ENCODE assay signal across 8 mouse cellular contexts in genomic region chr4:41274377-41274979, GRCm38 (mm10). TPM values are rescaled to one million over a fixed set of nuclear protein-coding genes. Genes with fewer than 3 reads are reported as not detected.
DNase-seq lines count a peak whose midpoint lies in the region; ATAC-seq and TF ChIP-seq lines count a peak whose summit lies in the region.

No protein-coding gene starts in this region.

- H3K27me3 ChIP-seq in CH12.LX (replicated peaks): no peaks in the 10 kb centered on the region
- H3K27me3 ChIP-seq in embryonic facial prominence, embryonic 13.5 days: no peaks in the 10 kb centered on the region
- no peaks in the 10 kb centered on the region for H3K27me3 ChIP-seq in hindbrain, postnatal 0 days (ENCODE audit: insufficient read depth, low read length)
- no peaks in the 10 kb centered on the region for H3K27me3 ChIP-seq in midbrain, embryonic 13.5 days

- peak overlapping the region; percentile 98 for H3K27ac ChIP-seq in gastrocnemius, adult 2 months
- H3K27ac ChIP-seq in CH12.LX (ENCODE audit: insufficient read depth, low read depth): peak overlapping the region; percentile 70
- peak overlapping the region; percentile 95 for H3K27ac ChIP-seq in embryonic facial prominence, embryonic 13.5 days
- H3K27ac ChIP-seq in hindbrain, postnatal 0 days: peak overlapping the region; percentile 90
- H3K27ac ChIP-seq in midbrain, embryonic 13.5 days: peak overlapping the region; percentile 90

- WGBS in embryonic facial prominence, embryonic 13.5 days: 3% methylated on average over 17 of the region's 18 CpGs
- whole genome bisulfite sequencing in hindbrain, postnatal 0 days: 1% methylated on average over 17 of the region's 18 CpGs
- WGBS in midbrain, embryonic 13.5 days: 3% methylated on average over 18 of the region's 18 CpGs

- TF ChIP-seq EP300 in CH12.LX (IDR thresholded peaks at IDR 0.05; ENCODE audit: low read length): no peak

- dilution Hi-C loops in CH12.LX (cut with MboI; ENCODE audit: extremely low pct_ligation_motif_present, extremely low pct_unique_long_range_greater_than_20kb, low sequenced_read_pairs): no loop called here

- DNase-seq in gastrocnemius, adult 2 months: no peak
- no peak for DNase-seq in gastrocnemius, postnatal 36 days
- peak; percentile 55 for DNase-seq in CH12.LX (ENCODE audit: extremely low read depth)
- no peak for DNase-seq in hindbrain, postnatal 0 days (ENCODE audit: low spot score)
- DNase-seq in urinary bladder, adult 18-20 months (ENCODE audit: low spot score in 2 of 2): no peak
- DNase-seq in thymus, postnatal 36 days: no peak

- intact Hi-C loops in gastrocnemius, adult 2 months (cut with DNase I): loop anchor here (2.0 kb wide), 1 partner anchor 18 kb away; no protein-coding TSS in a partner anchor
- intact Hi-C loops in gastrocnemius, postnatal 36 days (cut with DNase I): no loop called here

- peaks cover 51% of the 10 kb centered on the region for H3K79me2 ChIP-seq in CH12.LX (replicated peaks; ENCODE audit: control insufficient read depth, extremely low read depth, insufficient read depth, poor library complexity, severe bottlenecking)

- H3K4me3 ChIP-seq in gastrocnemius, adult 2 months: peak overlapping the region; percentile 97
- peak overlapping the region; percentile 63 to 91 (median 75) for H3K4me3 ChIP-seq in CH12.LX (replicated peaks in 1 of 3; ENCODE audit: low read depth in 2 of 3, low read length in 2 of 3, poor library complexity in 1 of 3)
- H3K4me3 ChIP-seq in embryonic facial prominence, embryonic 13.5 days: peak overlapping the region; percentile 82
- peak overlapping the region; percentile 79 for H3K4me3 ChIP-seq in hindbrain, postnatal 0 days (ENCODE audit: low read length)
- H3K4me3 ChIP-seq in midbrain, embryonic 13.5 days (replicated peaks): peak overlapping the region; percentile 86

- H3K4me2 ChIP-seq in CH12.LX (ENCODE audit: insufficient read depth, low read depth, poor library complexity, severe bottlenecking): peak overlapping the region; percentile 97
- H3K4me2 ChIP-seq in embryonic facial prominence, embryonic 13.5 days: peak overlapping the region; percentile 68
- H3K4me2 ChIP-seq in hindbrain, postnatal 0 days (ENCODE audit: low read depth, low read length): peak overlapping the region; percentile 91
- H3K4me2 ChIP-seq in midbrain, embryonic 13.5 days (replicated peaks): peak overlapping the region; percentile 92

- in situ Hi-C loops in CH12.LX (cut with MboI; ENCODE audit: low pct_ligation_motif_present, low pct_unique_long_range_greater_than_20kb, low sequenced_read_pairs): no loop called here

- no peak for TF ChIP-seq POLR2A in CH12.LX (IDR thresholded peaks at IDR 0.05; ENCODE audit: low read depth, low read length)

- H3K9me3 ChIP-seq in CH12.LX (replicated peaks; ENCODE audit: low read length): no peaks in the 10 kb centered on the region
- H3K9me3 ChIP-seq in embryonic facial prominence, embryonic 13.5 days: no peaks in the 10 kb centered on the region
- no peaks in the 10 kb centered on the region for H3K9me3 ChIP-seq in hindbrain, postnatal 0 days (ENCODE audit: low read length)
- no peaks in the 10 kb centered on the region for H3K9me3 ChIP-seq in midbrain, embryonic 13.5 days

- H3K36me3 ChIP-seq in CH12.LX (replicated peaks in 1 of 2; ENCODE audit: control insufficient read depth in 1 of 2, insufficient read depth in 1 of 2, low read length in 1 of 2): peaks cover 9 to 24% of the 10 kb centered on the region in 2 experiments
- peaks cover 21% of the 10 kb centered on the region for H3K36me3 ChIP-seq in embryonic facial prominence, embryonic 13.5 days
- H3K36me3 ChIP-seq in hindbrain, postnatal 0 days (ENCODE audit: insufficient read depth, low read length): no peaks in the 10 kb centered on the region
- peaks cover 16% of the 10 kb centered on the region for H3K36me3 ChIP-seq in midbrain, embryonic 13.5 days

- peaks cover 0 to 35% of the 10 kb centered on the region in 2 experiments; a peak in 2 of 4 replicates for H3K4me1 ChIP-seq in CH12.LX (ENCODE audit: control insufficient read depth in 1 of 2, insufficient read depth in 2 of 2)
- H3K4me1 ChIP-seq in embryonic facial prominence, embryonic 13.5 days: peaks cover 28% of the 10 kb centered on the region
- H3K4me1 ChIP-seq in hindbrain, postnatal 0 days (ENCODE audit: insufficient read depth, low read length): peaks cover 21% of the 10 kb centered on the region
- H3K4me1 ChIP-seq in midbrain, embryonic 13.5 days (replicated peaks): peaks cover 31% of the 10 kb centered on the region

- no peak for TF ChIP-seq RAD21 in CH12.LX (IDR thresholded peaks at IDR 0.05; ENCODE audit: low read depth, low read length)

- peak; percentile 39 for ATAC-seq in embryonic facial prominence, embryonic 13.5 days (ENCODE audit: insufficient number of reproducible peaks, insufficient read depth, low FRiP score, low TSS enrichment, low read depth)
- ATAC-seq in hindbrain, postnatal 0 days: peak; percentile 0; the same call in 1 of the 2 replicates
- peak; percentile 22 for ATAC-seq in midbrain, embryonic 13.5 days

- TF ChIP-seq CTCF in gastrocnemius, adult 2 months (IDR thresholded peaks at IDR 0.05): no peak
- no peak for TF ChIP-seq CTCF in CH12.LX (conservative IDR thresholded peaks at IDR 0.05 in 1 of 2, IDR thresholded peaks at IDR 0.05 in 1 of 2; ENCODE audit: low read depth in 2 of 2, low read length in 2 of 2)
- TF ChIP-seq CTCF in hindbrain, postnatal 0 days (IDR thresholded peaks at IDR 0.05; ENCODE audit: low read depth): no peak

- H3K9ac ChIP-seq in CH12.LX (ENCODE audit: insufficient read depth, low read depth): peak overlapping the region; percentile 55
- peak overlapping the region; percentile 91 for H3K9ac ChIP-seq in embryonic facial prominence, embryonic 13.5 days
- H3K9ac ChIP-seq in hindbrain, postnatal 0 days (replicated peaks; ENCODE audit: low read length): peak overlapping the region; percentile 81
- H3K9ac ChIP-seq in midbrain, embryonic 13.5 days (replicated peaks): peak overlapping the region; percentile 92

TF ChIP-seq in CH12.LX, 34 proteins besides CTCF, POLR2A, EP300 and RAD21:
- TF ChIP-seq USF2 (conservative IDR thresholded peaks at IDR 0.05; ENCODE audit: low read depth, low read length) (no peak), MAFK (IDR thresholded peaks at IDR 0.05; ENCODE audit: insufficient replicate concordance, low read length) (no peak), CHD2 (IDR thresholded peaks at IDR 0.05; ENCODE audit: low read length) (peak; percentile 39; the same call in 1 of the 2 replicates), SIN3A (IDR thresholded peaks at IDR 0.05; ENCODE audit: low read length) (peak; percentile 22; the same call in 1 of the 2 replicates), ETS1 (conservative IDR thresholded peaks at IDR 0.05; ENCODE audit: low read depth, low read length) (0 out of 2 replicates have a peak, but pooled peaks have one; percentile 22), MEF2A (IDR thresholded peaks at IDR 0.05; ENCODE audit: borderline replicate concordance, low read depth, low read length) (no peak)

RNA-seq across cellular contexts. Expression of gene Ubap2, which starts 0.5 kb away (rescaled TPM):
- total RNA-seq in gastrocnemius, adult 2 months (2021): 10 to 100 TPM; 96.3 to 96.7 TPM
- total RNA-seq in gastrocnemius, postnatal 36 days (2021): 10 to 100 TPM; 86.8 to 88.5 TPM
- total RNA-seq in CH12.LX (2012; rRNA removed) (17.2 and 17.4 TPM in 2 replicates), CH12.LX (2014; rRNA removed) (5.4 and 5.7 TPM in 2 replicates)
- polyA plus RNA-seq in CH12.LX (2012; ENCODE audit: insufficient read length, low read depth): 115 and 135 TPM in 2 replicates
- 65.9 and 70.0 TPM in 2 replicates for polyA plus RNA-seq in embryonic facial prominence, embryonic 13.5 days (2015; fragmentation: Nextera tagmentation; extraction: Ambion mirVana)
- total RNA-seq in hindbrain, postnatal 0 days (2014; rRNA removed): 19.3 and 33.8 TPM in 2 replicates
- polyA plus RNA-seq in hindbrain, postnatal 0 days (2015; fragmentation: Nextera tagmentation; extraction: Ambion mirVana): 27.2 and 31.0 TPM in 2 replicates
- polyA plus RNA-seq in midbrain, embryonic 13.5 days (2015; fragmentation: Nextera tagmentation; extraction: Ambion mirVana): 57.0 and 59.7 TPM in 2 replicates

RNA-seq across cellular contexts. Expression of gene Dcaf12, which starts 40.2 kb away (rescaled TPM):
- 10 to 100 TPM; 27.3 to 28.9 TPM for total RNA-seq in gastrocnemius, adult 2 months (2021)
- total RNA-seq in gastrocnemius, postnatal 36 days (2021): 10 to 100 TPM; 23.9 to 27.4 TPM
- total RNA-seq in CH12.LX (2012; rRNA removed) (24.3 and 31.3 TPM in 2 replicates), CH12.LX (2014; rRNA removed) (30.8 and 33.7 TPM in 2 replicates)
- 36.7 and 42.0 TPM in 2 replicates for polyA plus RNA-seq in CH12.LX (2012; ENCODE audit: insufficient read length, low read depth)
- 53.9 and 58.5 TPM in 2 replicates for polyA plus RNA-seq in embryonic facial prominence, embryonic 13.5 days (2015; fragmentation: Nextera tagmentation; extraction: Ambion mirVana)
- 64.0 and 64.3 TPM in 2 replicates for total RNA-seq in hindbrain, postnatal 0 days (2014; rRNA removed)
- polyA plus RNA-seq in hindbrain, postnatal 0 days (2015; fragmentation: Nextera tagmentation; extraction: Ambion mirVana): 51.0 and 53.0 TPM in 2 replicates
- 80.1 and 81.0 TPM in 2 replicates for polyA plus RNA-seq in midbrain, embryonic 13.5 days (2015; fragmentation: Nextera tagmentation; extraction: Ambion mirVana)
